Mouse (Mus musculus) liver, adult 2 months (tissue): Measurements from ENCODE around the gene Dnajc16. TPM values are rescaled to one million over a fixed set of nuclear protein-coding genes. Genes with fewer than 3 reads are reported as not detected.

ENCODE experiments used
- DNase-seq: peaks from one replicate; pipeline ENCODE4 v3.0.0-alpha.2; 2011; ENCODE audit warnings: low read depth, low spot score; ENCODE audit errors: extremely low read depth
- H3K27ac ChIP-seq: fragments of 200-500 bp; replicated peaks from 2 replicates; pipeline ENCODE4 v1.5.1; 2012; ENCODE audit warnings: low read depth, mild to moderate bottlenecking, control low read depth, inconsistent platforms, low read length; ENCODE audit not compliant: insufficient read depth
- H3K27me3 ChIP-seq: fragments of 200-500 bp; 2 replicates; pipeline ENCODE4 v1.6.1; 2012; ENCODE audit warnings: mild to moderate bottlenecking, moderate library complexity, low read length, inconsistent platforms; ENCODE audit not compliant: control insufficient read depth, insufficient read depth
- H3K36me3 ChIP-seq: fragments of 200-500 bp; 2 replicates; pipeline ENCODE4 v1.6.1; 2012; ENCODE audit warnings: low read length, inconsistent platforms; ENCODE audit not compliant: control insufficient read depth, insufficient read depth
- H3K4me1 ChIP-seq: fragments of 200-500 bp; 2 replicates; pipeline ENCODE4 v1.6.1; 2011; ENCODE audit warnings: low read length; ENCODE audit not compliant: control insufficient read depth, insufficient read depth
- H3K4me3 ChIP-seq: fragments of 200-500 bp; 2 replicates; pipeline ENCODE4 v1.5.1; 2011; ENCODE audit warnings: low read depth, mild to moderate bottlenecking, control low read depth, low read length, moderate library complexity; ENCODE audit not compliant: insufficient read depth
- H3K79me2 ChIP-seq: fragments of 200-500 bp; 2 replicates; pipeline ENCODE4 v1.6.1; 2012; ENCODE audit warnings: inconsistent platforms, mild to moderate bottlenecking, low read length, moderate library complexity; ENCODE audit not compliant: control insufficient read depth, insufficient read depth
- H3K9ac ChIP-seq: fragments of 200-500 bp; 2 replicates; pipeline ENCODE4 v1.6.1; 2012; ENCODE audit warnings: low read depth, mild to moderate bottlenecking, control low read depth, inconsistent platforms, low read length
- CTCF ChIP-seq: fragments of 200-500 bp; IDR thresholded peaks from 2 replicates; pipeline ENCODE4 v1.5.1; 2011; ENCODE audit warnings: low read depth, low read length, control low read depth
- POLR2A ChIP-seq: fragments of 200-500 bp; IDR thresholded peaks from 2 replicates; pipeline ENCODE4 v1.6.1; 2011; ENCODE audit warnings: low read length, control low read depth; ENCODE audit not compliant: insufficient read depth; ENCODE audit errors: extremely low read depth
- WGBS: fragments of 180-500 bp; shearing (Covaris S2); methylation state at CpG from one replicate; pipeline ENCODE4 v1.1.7; 2018; 5-methylcytosine and 5-hydroxymethylcytosine counted together
- polyA plus RNA-seq: library from polyadenylated mRNA; depleted of rRNA; stranded (reverse); fragments of >200 nt; gene quantifications from 2 replicates; pipeline ENCODE4 v1.2.3, GENCODE M21; 2012
- total RNA-seq: library from RNA; depleted of rRNA; stranded (reverse); fragments of >200 nt; gene quantifications from 2 replicates; pipeline ENCODE4 v1.2.3, GENCODE M21; 2014

Dnajc16 gene
- total and polyA plus RNA-seq, 2 experiments, result 3.8 to 5.6 TPM

DNA sequence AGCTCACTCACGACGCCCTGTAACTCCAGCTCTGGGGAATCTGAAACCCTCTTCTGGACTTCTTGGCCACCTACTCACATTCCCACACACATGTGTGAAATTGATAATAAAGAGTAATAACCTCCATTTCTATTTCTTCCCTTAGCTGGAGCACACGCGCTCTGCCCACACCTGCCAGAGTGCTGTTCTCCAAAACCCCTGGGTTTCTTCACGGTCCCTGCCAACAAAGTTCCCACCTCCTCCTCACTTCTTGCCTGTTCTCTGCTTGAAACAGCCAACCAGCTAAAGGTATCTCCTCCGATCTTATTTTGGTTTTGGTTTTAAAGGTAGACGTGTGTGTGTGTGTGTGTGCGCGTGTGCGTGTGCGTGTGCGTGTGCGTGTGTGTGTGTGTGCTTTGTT is 60.3 kb downstream of the Dnajc16 start:
- TF ChIP-seq POLR2A (no peak), CTCF (no peak)
- Histone ChIP-seq H3K4me3 (no peak overlapping the region), H3K4me1 (peaks cover 35% of the 10 kb centered on the region), H3K27ac (peak overlapping the region; percentile 85), H3K9ac (no peak overlapping the region), H3K79me2 (no peaks in the 10 kb centered on the region; the same call in 1 of the 2 replicates), H3K36me3 (no peaks in the 10 kb centered on the region), H3K27me3 (no peaks in the 10 kb centered on the region)
- whole genome bisulfite sequencing, result 76% methylated on average over 13 of the region's 13 CpGs
- DNase-seq, result no peak

DNA sequence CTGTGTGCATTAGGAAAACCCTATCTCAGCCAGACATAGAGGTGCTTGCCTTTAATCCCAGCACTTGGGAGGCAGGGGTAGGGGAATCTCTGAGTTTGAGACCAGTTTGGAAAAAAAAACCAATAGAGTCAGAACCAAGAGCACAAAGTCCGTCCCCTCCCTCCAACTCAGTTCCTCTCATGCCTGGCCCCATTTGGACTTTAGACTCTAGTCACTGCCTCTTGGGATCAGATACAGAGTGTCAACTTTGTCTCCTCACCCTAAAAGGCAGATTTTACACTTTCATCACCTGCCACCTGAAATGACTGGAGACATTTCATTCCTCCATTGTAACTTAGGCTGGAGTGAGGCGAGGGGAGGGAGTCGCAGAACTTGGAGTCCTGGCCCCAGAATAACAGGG is 61.5 kb downstream of the Dnajc16 start:
- peaks cover 43% of the 10 kb centered on the region for H3K4me1 ChIP-seq
- no peaks in the 10 kb centered on the region for H3K27me3 ChIP-seq
- no peak overlapping the region for H3K4me3 ChIP-seq
- H3K9ac ChIP-seq, result peak overlapping the region; percentile 75
- H3K27ac ChIP-seq, result peak overlapping the region; percentile 99
- no peak for TF ChIP-seq CTCF
- no peak for TF ChIP-seq POLR2A
- H3K36me3 ChIP-seq, result no peaks in the 10 kb centered on the region
- WGBS, result 25% methylated on average over 3 of the region's 3 CpGs
- no peaks in the 10 kb centered on the region; the same call in 1 of the 2 replicates for H3K79me2 ChIP-seq
- peak; percentile 97 for DNase-seq

DNA sequence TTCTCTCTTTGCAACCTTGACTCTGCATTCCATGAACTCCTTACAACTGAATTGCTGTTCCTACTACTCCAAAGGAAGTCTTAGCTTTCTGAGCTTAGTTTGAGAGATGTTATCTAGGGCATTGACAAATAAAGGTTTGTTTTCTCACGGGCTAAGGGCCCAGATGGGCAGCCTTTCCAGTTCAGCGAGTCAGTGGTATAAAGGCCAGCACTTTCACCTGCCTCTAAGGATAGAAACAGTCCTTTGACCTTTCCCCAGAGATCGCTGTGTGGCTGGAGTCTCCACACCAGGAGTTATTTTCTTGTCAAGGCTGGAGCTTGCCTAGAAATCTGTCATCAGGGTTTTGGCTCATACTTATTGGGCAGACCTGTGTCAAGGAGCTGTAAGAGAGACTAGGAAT is 65.0 kb downstream of the Dnajc16 start:
- TF ChIP-seq CTCF (no peak), POLR2A (no peak)
- Histone ChIP-seq H3K27me3 (no peaks in the 10 kb centered on the region), H3K79me2 (peaks cover 17% of the 10 kb centered on the region), H3K36me3 (peaks cover 6% of the 10 kb centered on the region; the same call in 1 of the 2 replicates), H3K4me3 (no peak overlapping the region), H3K27ac (peak overlapping the region; percentile 90), H3K4me1 (peaks cover 40% of the 10 kb centered on the region), H3K9ac (peak overlapping the region; percentile 59)
- DNase-seq, result peak; percentile 96
- 21% methylated on average over 3 of the region's 3 CpGs for WGBS

DNA sequence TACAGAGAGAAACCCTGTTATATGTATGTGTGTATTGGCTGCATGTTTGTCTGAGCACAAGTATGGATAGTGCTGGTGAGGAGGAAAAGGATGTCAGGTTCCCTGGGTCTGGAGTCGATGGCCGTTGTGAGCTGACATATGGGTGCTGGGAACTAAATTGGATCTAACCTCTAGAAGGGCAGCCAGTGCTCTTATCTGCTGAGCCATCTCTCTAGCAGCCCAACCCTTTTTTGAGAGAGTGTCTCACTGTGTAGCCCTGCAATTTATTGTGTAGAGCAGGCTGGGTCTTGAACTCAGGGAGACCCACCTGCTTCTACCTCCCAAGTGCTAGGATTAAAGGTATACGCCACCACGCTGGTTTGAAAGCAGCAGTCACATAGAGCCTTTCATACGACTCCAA is 65.5 kb downstream of the Dnajc16 start:
- H3K27ac ChIP-seq, result peak overlapping the region; percentile 89
- H3K27me3 ChIP-seq, result no peaks in the 10 kb centered on the region
- H3K36me3 ChIP-seq, result peaks cover 11% of the 10 kb centered on the region
- TF ChIP-seq CTCF (no peak), POLR2A (no peak)
- H3K9ac ChIP-seq, result peak overlapping the region; percentile 59
- H3K79me2 ChIP-seq, result peaks cover 22% of the 10 kb centered on the region
- 32% methylated on average over 5 of the region's 5 CpGs for WGBS
- peaks cover 37% of the 10 kb centered on the region for H3K4me1 ChIP-seq
- no peak overlapping the region for H3K4me3 ChIP-seq
- DNase-seq, result no peak

DNA sequence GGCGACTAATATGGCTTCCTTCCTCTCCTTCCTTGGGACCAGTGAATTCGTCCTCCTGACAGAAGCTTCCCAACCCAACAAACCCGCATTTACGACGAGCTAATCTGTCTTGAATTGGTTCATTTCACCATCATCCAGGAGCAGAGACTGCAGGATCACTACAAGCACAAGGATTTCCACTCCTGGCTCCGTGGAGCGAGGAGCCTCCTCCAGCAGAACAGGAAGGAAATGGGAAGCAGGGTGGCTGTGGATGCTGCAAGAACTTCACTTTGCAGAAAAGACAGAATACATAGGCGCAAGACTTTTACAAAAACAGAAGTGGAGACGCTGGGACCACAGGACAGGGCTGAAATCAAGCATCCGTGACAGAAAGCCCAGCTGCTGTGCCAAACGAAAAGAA is 66.1 kb downstream of the Dnajc16 start:
- H3K27me3 ChIP-seq, result no peaks in the 10 kb centered on the region
- no peak overlapping the region for H3K9ac ChIP-seq
- 64% methylated on average over 11 of the region's 11 CpGs for WGBS
- peaks cover 15% of the 10 kb centered on the region for H3K36me3 ChIP-seq
- H3K79me2 ChIP-seq, result peaks cover 29% of the 10 kb centered on the region
- peaks cover 38% of the 10 kb centered on the region for H3K4me1 ChIP-seq
- no peak for DNase-seq
- TF ChIP-seq CTCF (no peak), POLR2A (no peak)
- no peak overlapping the region for H3K4me3 ChIP-seq
- H3K27ac ChIP-seq, result peak overlapping the region; percentile 89; the same call in 1 of the 2 replicates

DNA sequence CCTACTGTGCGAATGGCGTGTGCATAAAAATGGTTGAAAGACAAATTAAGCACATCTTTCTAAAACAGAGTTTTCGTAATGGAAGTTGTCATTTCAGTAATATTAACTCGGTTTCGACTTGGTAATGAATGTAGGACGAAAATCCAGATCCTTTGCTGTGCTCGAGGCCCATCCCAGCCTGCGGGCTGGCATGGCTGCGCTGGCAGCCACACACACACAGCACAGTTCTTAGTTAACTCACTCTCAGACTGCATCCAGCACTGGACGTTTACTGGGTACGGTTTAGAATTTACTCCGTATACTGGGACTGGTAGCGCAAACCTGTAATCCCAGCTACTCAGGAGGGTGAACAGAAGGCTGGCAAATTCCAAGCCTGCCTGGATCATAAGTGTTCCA is 67.1 kb downstream of the Dnajc16 start:
- H3K9ac ChIP-seq, result peak overlapping the region; percentile 56
- peaks cover 15% of the 10 kb centered on the region for H3K36me3 ChIP-seq
- DNase-seq, result no peak
- peaks cover 39% of the 10 kb centered on the region for H3K4me1 ChIP-seq
- TF ChIP-seq POLR2A, result no peak
- no peaks in the 10 kb centered on the region for H3K27me3 ChIP-seq
- WGBS, result 6% methylated on average over 13 of the region's 13 CpGs
- H3K79me2 ChIP-seq, result peaks cover 35% of the 10 kb centered on the region
- peak overlapping the region; percentile 96 for H3K4me3 ChIP-seq
- peak overlapping the region; percentile 42 for H3K27ac ChIP-seq
